Mouse (Mus musculus) right cerebral cortex, postnatal 10 days (tissue): ENCODE measurements at regions not wholly inside any gene's neighbourhood (a gene's known extent, or its start where the extent isn't known, plus 50 kb on each side); places are given as distances from the start of the nearest gene placed in this dataset.

Source experiments
- DNase-seq, 2 experiments: peaks; one replicate each; pipeline ENCODE4 v3.0.0; 2021; ENCODE audit warnings: low spot score in 2 of 2

DNA sequence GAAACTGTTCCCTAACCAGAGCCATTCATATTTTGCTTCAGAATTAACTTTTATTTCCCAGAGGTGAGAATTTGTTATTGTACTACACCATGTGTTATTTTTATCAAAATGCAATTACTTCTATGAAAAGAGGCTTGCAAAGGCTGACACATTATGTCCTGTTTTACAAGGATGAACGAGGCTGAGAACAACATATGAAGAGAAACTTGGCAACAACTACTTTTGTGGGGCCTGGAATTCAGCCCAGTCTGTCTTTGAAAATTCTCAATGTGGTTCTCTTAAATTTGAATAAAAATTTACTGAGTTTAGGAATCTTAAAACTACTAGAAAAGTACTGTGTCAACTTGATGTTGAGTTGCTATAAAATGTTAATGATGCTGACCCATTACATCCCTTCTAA lies 85.6 kb upstream of the Galntl6 start:
- peak; percentile 50 to 71 for DNase-seq
